ENCODE assay signal across 41 mouse cellular contexts in genomic region chr2:25666516-25666915, GRCm38 (mm10). TPM values are rescaled to one million over a fixed set of nuclear protein-coding genes. Genes with fewer than 3 reads are reported as not detected.
"Had no signal": no experiment of that assay in that cellular context is flagged by ENCODE, and none has a peak within 500 bp of the region (broad histone marks: within the 10 kb centered on the region; RNA-seq: fewer than 3 reads in every experiment).

No protein-coding gene starts in this region.

- DNase-seq: gastrocnemius, postnatal 14 days; gastrocnemius, postnatal 36 days; heart, adult 2 months; heart, postnatal 14 days; heart, postnatal 36 days; kidney, adult 11 months; kidney, adult 2 months; kidney, adult 9 months; kidney, postnatal 14 days; kidney, postnatal 36 days; layer of hippocampus, adult 9-11 months; layer of hippocampus, postnatal 36 days; liver, embryonic 13.5 days had no signal

- H3K4me3 ChIP-seq: heart, adult 2 months; heart, embryonic 13.5 days; heart, embryonic 15.5 days; hindbrain, embryonic 13.5 days; hindbrain, embryonic 15.5 days; kidney, embryonic 15.5 days; limb, embryonic 13.5 days; limb, embryonic 15.5 days; liver, embryonic 13.5 days; liver, embryonic 15.5 days had no signal

- H3K9ac ChIP-seq: heart, embryonic 13.5 days; heart, embryonic 15.5 days; hindbrain, embryonic 13.5 days; hindbrain, embryonic 15.5 days; kidney, embryonic 15.5 days; limb, embryonic 13.5 days; limb, embryonic 15.5 days; liver, embryonic 13.5 days; liver, embryonic 15.5 days had no signal

- H3K27ac ChIP-seq: heart, adult 2 months; heart, embryonic 13.5 days; heart, embryonic 15.5 days; hindbrain, embryonic 13.5 days; hindbrain, embryonic 15.5 days; hindbrain, postnatal 0 days; kidney, embryonic 15.5 days; kidney, postnatal 0 days; limb, embryonic 13.5 days; limb, embryonic 15.5 days; liver, embryonic 13.5 days; liver, embryonic 15.5 days had no signal

- ATAC-seq: hindbrain, postnatal 0 days; intestine, embryonic 16.5 days had no signal

- H3K4me1 ChIP-seq: heart, embryonic 13.5 days; heart, embryonic 15.5 days; hindbrain, embryonic 13.5 days; hindbrain, embryonic 15.5 days; kidney, embryonic 15.5 days; limb, embryonic 13.5 days; limb, embryonic 15.5 days; liver, embryonic 13.5 days; liver, embryonic 15.5 days had no signal

- H3K9me3 ChIP-seq: heart, embryonic 13.5 days; heart, embryonic 15.5 days; hindbrain, embryonic 13.5 days; hindbrain, embryonic 15.5 days; kidney, embryonic 15.5 days; limb, embryonic 13.5 days; limb, embryonic 15.5 days; liver, embryonic 13.5 days; liver, embryonic 15.5 days had no signal

- H3K36me3 ChIP-seq: heart, embryonic 13.5 days; heart, embryonic 15.5 days; hindbrain, embryonic 13.5 days; hindbrain, embryonic 15.5 days; kidney, embryonic 15.5 days; limb, embryonic 13.5 days; limb, embryonic 15.5 days; liver, embryonic 13.5 days; liver, embryonic 15.5 days had no signal

- H3K27me3 ChIP-seq: hindbrain, embryonic 13.5 days; hindbrain, embryonic 15.5 days; kidney, embryonic 15.5 days; limb, embryonic 13.5 days; limb, embryonic 15.5 days; liver, embryonic 13.5 days; liver, embryonic 15.5 days had no signal

- H3K4me2 ChIP-seq: heart, embryonic 11.5 days; heart, embryonic 13.5 days; heart, embryonic 15.5 days; hindbrain, embryonic 13.5 days; hindbrain, embryonic 15.5 days; kidney, embryonic 15.5 days; limb, embryonic 13.5 days; limb, embryonic 15.5 days; liver, embryonic 13.5 days; liver, embryonic 15.5 days had no signal

RNA-seq across cellular contexts. Expression of gene Lcn5, which starts 8.8 kb away (rescaled TPM):
- total RNA-seq: gastrocnemius, adult 18-20 months; gastrocnemius, adult 8-10 months; gastrocnemius, postnatal 14 days; gastrocnemius, postnatal 36 days; heart, adult 2 months; heart, postnatal 14 days; heart, postnatal 36 days; hematopoietic stem cell, adult 5-6 weeks; hindbrain, postnatal 0 days; layer of hippocampus, adult 18-20 months; layer of hippocampus, adult 8-10 months; layer of hippocampus, postnatal 14 days; layer of hippocampus, postnatal 36 days; left cerebral cortex, adult 18-20 months; left cerebral cortex, adult 8-10 months; left cerebral cortex, postnatal 10 days; left cerebral cortex, postnatal 36 days; liver, adult 2 months had no signal
- polyA plus RNA-seq: heart, adult 2 months; heart, embryonic 11.5 days; heart, embryonic 13.5 days; heart, embryonic 15.5 days; heart, postnatal 0 days; hindbrain, embryonic 11.5 days; hindbrain, embryonic 13.5 days; hindbrain, embryonic 15.5 days; hindbrain, postnatal 0 days; intestine, embryonic 14.5 days; intestine, embryonic 16.5 days; kidney, adult 2 months; kidney, embryonic 15.5 days; kidney, postnatal 0 days; large intestine, adult 2 months; limb, embryonic 11.5 days; limb, embryonic 13.5 days; limb, embryonic 15.5 days; liver, adult 2 months; liver, embryonic 13.5 days; liver, embryonic 15.5 days had no signal

RNA-seq across cellular contexts. Expression of gene Lcn6, which starts 10.1 kb away (rescaled TPM):
- total RNA-seq: gastrocnemius, adult 18-20 months; gastrocnemius, adult 8-10 months; gastrocnemius, postnatal 14 days; gastrocnemius, postnatal 36 days; heart, adult 2 months; heart, postnatal 14 days; heart, postnatal 36 days; hematopoietic stem cell, adult 5-6 weeks; hindbrain, postnatal 0 days; layer of hippocampus, adult 18-20 months; layer of hippocampus, adult 8-10 months; layer of hippocampus, postnatal 14 days; layer of hippocampus, postnatal 36 days; left cerebral cortex, adult 18-20 months; left cerebral cortex, adult 8-10 months; left cerebral cortex, postnatal 10 days; left cerebral cortex, postnatal 36 days; liver, adult 2 months had no signal
- polyA plus RNA-seq: heart, adult 2 months; heart, embryonic 11.5 days; heart, embryonic 13.5 days; heart, embryonic 15.5 days; heart, postnatal 0 days; hindbrain, embryonic 11.5 days; hindbrain, embryonic 13.5 days; hindbrain, embryonic 15.5 days; hindbrain, postnatal 0 days; intestine, embryonic 14.5 days; intestine, embryonic 16.5 days; kidney, adult 2 months; kidney, embryonic 15.5 days; kidney, postnatal 0 days; large intestine, adult 2 months; limb, embryonic 11.5 days; limb, embryonic 13.5 days; limb, embryonic 15.5 days; liver, adult 2 months; liver, embryonic 13.5 days; liver, embryonic 15.5 days had no signal

RNA-seq across cellular contexts. Expression of gene Lcn8, which starts 13.6 kb away (rescaled TPM):
- total RNA-seq: hematopoietic stem cell, adult 5-6 weeks; hindbrain, postnatal 0 days; layer of hippocampus, adult 18-20 months; layer of hippocampus, adult 8-10 months; layer of hippocampus, postnatal 14 days; layer of hippocampus, postnatal 36 days; left cerebral cortex, adult 18-20 months; left cerebral cortex, adult 8-10 months; left cerebral cortex, postnatal 10 days; left cerebral cortex, postnatal 36 days; liver, adult 2 months had no signal
- polyA plus RNA-seq: heart, embryonic 11.5 days; heart, embryonic 13.5 days; heart, embryonic 15.5 days; heart, postnatal 0 days; hindbrain, embryonic 11.5 days; hindbrain, embryonic 13.5 days; hindbrain, embryonic 15.5 days; hindbrain, postnatal 0 days; intestine, embryonic 14.5 days; intestine, embryonic 16.5 days; kidney, adult 2 months; kidney, embryonic 15.5 days; kidney, postnatal 0 days; large intestine, adult 2 months; limb, embryonic 11.5 days; limb, embryonic 15.5 days; liver, adult 2 months; liver, embryonic 13.5 days; liver, embryonic 15.5 days had no signal

RNA-seq across cellular contexts. Expression of gene Lcn10, which starts 16.0 kb away (rescaled TPM):
- total RNA-seq: gastrocnemius, adult 18-20 months; gastrocnemius, adult 8-10 months; gastrocnemius, postnatal 14 days; gastrocnemius, postnatal 36 days; heart, adult 2 months; heart, postnatal 14 days; heart, postnatal 36 days; hematopoietic stem cell, adult 5-6 weeks; hindbrain, postnatal 0 days; layer of hippocampus, adult 18-20 months; layer of hippocampus, adult 8-10 months; layer of hippocampus, postnatal 14 days; layer of hippocampus, postnatal 36 days; left cerebral cortex, adult 18-20 months; left cerebral cortex, adult 8-10 months; left cerebral cortex, postnatal 10 days; left cerebral cortex, postnatal 36 days; liver, adult 2 months had no signal
- polyA plus RNA-seq: heart, adult 2 months; heart, embryonic 11.5 days; heart, embryonic 13.5 days; heart, embryonic 15.5 days; heart, postnatal 0 days; hindbrain, embryonic 13.5 days; hindbrain, embryonic 15.5 days; hindbrain, postnatal 0 days; intestine, embryonic 14.5 days; intestine, embryonic 16.5 days; kidney, adult 2 months; kidney, embryonic 15.5 days; kidney, postnatal 0 days; large intestine, adult 2 months; limb, embryonic 11.5 days; limb, embryonic 13.5 days; limb, embryonic 15.5 days; liver, adult 2 months; liver, embryonic 13.5 days; liver, embryonic 15.5 days had no signal

RNA-seq across cellular contexts. Expression of gene Obp2a, which starts 33.3 kb away (rescaled TPM):
- total RNA-seq: gastrocnemius, adult 18-20 months; gastrocnemius, adult 8-10 months; gastrocnemius, postnatal 14 days; gastrocnemius, postnatal 36 days; heart, adult 2 months; heart, postnatal 14 days; heart, postnatal 36 days; hematopoietic stem cell, adult 5-6 weeks; hindbrain, postnatal 0 days; layer of hippocampus, adult 18-20 months; layer of hippocampus, adult 8-10 months; layer of hippocampus, postnatal 14 days; layer of hippocampus, postnatal 36 days; left cerebral cortex, adult 18-20 months; left cerebral cortex, adult 8-10 months; left cerebral cortex, postnatal 10 days; left cerebral cortex, postnatal 36 days; liver, adult 2 months had no signal
- polyA plus RNA-seq: heart, adult 2 months; heart, embryonic 11.5 days; heart, embryonic 13.5 days; heart, embryonic 15.5 days; heart, postnatal 0 days; hindbrain, embryonic 11.5 days; hindbrain, embryonic 13.5 days; hindbrain, embryonic 15.5 days; hindbrain, postnatal 0 days; intestine, embryonic 14.5 days; intestine, embryonic 16.5 days; kidney, adult 2 months; kidney, embryonic 15.5 days; large intestine, adult 2 months; limb, embryonic 11.5 days; limb, embryonic 13.5 days; limb, embryonic 15.5 days; liver, adult 2 months; liver, embryonic 13.5 days; liver, embryonic 15.5 days had no signal
